ENCODE assay signal across 8 mouse cellular contexts in the genomic region with DNA sequence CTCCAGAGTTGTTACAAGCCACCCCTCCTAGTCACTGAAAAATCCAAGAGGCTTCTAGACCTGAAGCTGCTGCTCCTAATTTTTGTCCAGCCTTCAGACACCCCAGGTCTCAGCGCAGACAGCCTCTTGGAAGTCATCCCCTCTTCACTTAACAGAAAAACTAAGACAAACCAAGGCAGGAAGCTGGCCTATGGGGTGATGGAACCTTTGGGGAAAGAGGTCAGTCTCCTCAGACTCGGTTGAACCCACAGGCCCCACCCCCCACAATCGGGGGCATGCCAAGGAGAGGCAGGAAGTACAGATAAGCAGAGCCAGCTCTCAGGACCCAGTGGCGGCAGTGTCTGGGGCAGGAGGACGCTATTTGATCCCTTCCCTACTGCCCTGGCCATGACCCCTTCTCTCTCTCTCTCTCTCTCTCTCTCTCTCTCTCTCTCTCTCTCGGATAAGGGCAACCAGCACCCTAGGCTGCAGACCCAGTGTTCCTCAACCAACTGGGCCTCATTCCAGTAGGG. TPM values are rescaled to one million over a fixed set of nuclear protein-coding genes. Genes with fewer than 3 reads are reported as not detected.
DNase-seq lines count a peak whose midpoint lies in the region; ATAC-seq and TF ChIP-seq lines count a peak whose summit lies in the region.

No protein-coding gene starts in this region.

- no peaks in the 10 kb centered on the region for H3K27me3 ChIP-seq in testis, adult 2 months (ENCODE audit: control insufficient read depth, insufficient read depth, low read length)
- peaks cover 61% of the 10 kb centered on the region for H3K27me3 ChIP-seq in embryonic facial prominence, embryonic 10.5 days (replicated peaks; ENCODE audit: low read depth, poor library complexity, severe bottlenecking)
- no peaks in the 10 kb centered on the region for H3K27me3 ChIP-seq in midbrain, embryonic 16.5 days (ENCODE audit: control insufficient read depth, insufficient read depth, low read depth, low read length)

- TF ChIP-seq CTCF in testis, adult 2 months (IDR thresholded peaks at IDR 0.05; ENCODE audit: control insufficient read depth, insufficient read depth, insufficient replicate concordance, low read depth, low read length), result no peak

- WGBS in embryonic facial prominence, embryonic 10.5 days, result 7% methylated on average over 6 of the region's 6 CpGs
- 17% methylated on average over 5 of the region's 6 CpGs for WGBS in midbrain, embryonic 16.5 days

- H3K4me2 ChIP-seq in midbrain, embryonic 16.5 days (ENCODE audit: low read length), result peak overlapping the region; percentile 13

- peak overlapping the region; percentile 61 for H3K9ac ChIP-seq in midbrain, embryonic 16.5 days (ENCODE audit: low read depth, low read length)

- ATAC-seq in midbrain, embryonic 16.5 days, result no peak

- peak overlapping the region; percentile 91 for H3K4me3 ChIP-seq in testis, adult 2 months (ENCODE audit: control insufficient read depth, low read depth, low read length)
- H3K4me3 ChIP-seq in embryonic facial prominence, embryonic 10.5 days, result peak overlapping the region; percentile 76
- no peak overlapping the region for H3K4me3 ChIP-seq in midbrain, embryonic 16.5 days (ENCODE audit: low read depth, low read length)

- H3K9me3 ChIP-seq in embryonic facial prominence, embryonic 10.5 days, result no peaks in the 10 kb centered on the region
- H3K9me3 ChIP-seq in midbrain, embryonic 16.5 days (replicated peaks; ENCODE audit: control insufficient read depth, low read length, poor library complexity, severe bottlenecking), result no peaks in the 10 kb centered on the region

- H3K4me1 ChIP-seq in testis, adult 2 months (ENCODE audit: control insufficient read depth, insufficient read depth, low read length), result peaks cover 18% of the 10 kb centered on the region
- peaks cover 77% of the 10 kb centered on the region for H3K4me1 ChIP-seq in embryonic facial prominence, embryonic 10.5 days
- H3K4me1 ChIP-seq in midbrain, embryonic 16.5 days (ENCODE audit: control insufficient read depth, insufficient read depth, low read length), result peaks cover 46% of the 10 kb centered on the region

- no peak for TF ChIP-seq POLR2A in testis, adult 2 months (IDR thresholded peaks at IDR 0.05; ENCODE audit: control insufficient read depth, low read depth, low read length)

- peak overlapping the region; percentile 80 for H3K27ac ChIP-seq in testis, adult 2 months (ENCODE audit: control insufficient read depth, insufficient read depth, low read depth, low read length)
- H3K27ac ChIP-seq in embryonic facial prominence, embryonic 10.5 days (replicated peaks), result peak overlapping the region; percentile 81
- H3K27ac ChIP-seq in midbrain, embryonic 16.5 days (ENCODE audit: low read length), result peak overlapping the region; percentile 97

- H3K36me3 ChIP-seq in testis, adult 2 months (ENCODE audit: control insufficient read depth, insufficient read depth, low read length), result no peaks in the 10 kb centered on the region
- H3K36me3 ChIP-seq in embryonic facial prominence, embryonic 10.5 days (replicated peaks), result no peaks in the 10 kb centered on the region
- H3K36me3 ChIP-seq in midbrain, embryonic 16.5 days (ENCODE audit: control insufficient read depth, insufficient read depth, low read length), result no peaks in the 10 kb centered on the region

- no peak for DNase-seq in testis, postnatal 10 days (ENCODE audit: low spot score)
- DNase-seq in embryonic facial prominence, embryonic 10.5 days (ENCODE audit: low spot score), result peak; percentile 77
- DNase-seq in induced T-regulatory cell, adult 2 months (ENCODE audit: low read depth), result peak; percentile 59
- peak; percentile 70 for DNase-seq in urinary bladder, postnatal 14 days (ENCODE audit: low spot score)
- DNase-seq in layer of hippocampus, postnatal 36 days, result no peak
- no peak for DNase-seq in gastrocnemius, postnatal 25 days

RNA-seq across cellular contexts. Expression of gene 4930404H24Rik, which starts 1.2 kb away (rescaled TPM):
- 1.9 and 4.2 TPM in 2 replicates for polyA plus RNA-seq in testis, adult 2 months (2012; rRNA removed)
- not detected in 2 replicates for polyA plus RNA-seq in embryonic facial prominence, embryonic 10.5 days (2016; fragmentation: Nextera tagmentation; extraction: Ambion mirVana)
- not detected in 2 replicates for polyA plus RNA-seq in midbrain, embryonic 16.5 days (2015; fragmentation: Nextera tagmentation; extraction: Ambion mirVana)
- not detected for total RNA-seq in layer of hippocampus, postnatal 36 days (2021)
- not detected for total RNA-seq in gastrocnemius, postnatal 25 days (2021)

RNA-seq across cellular contexts. Expression of gene Nol4l, which starts 35.9 kb away (rescaled TPM):
- 241 and 252 TPM in 2 replicates for polyA plus RNA-seq in testis, adult 2 months (2012; rRNA removed)
- 23.5 and 23.7 TPM in 2 replicates for polyA plus RNA-seq in embryonic facial prominence, embryonic 10.5 days (2016; fragmentation: Nextera tagmentation; extraction: Ambion mirVana)
- polyA plus RNA-seq in midbrain, embryonic 16.5 days (2015; fragmentation: Nextera tagmentation; extraction: Ambion mirVana), result 39.9 and 47.5 TPM in 2 replicates
- 10 to 100 TPM; 47.0 to 47.3 TPM for total RNA-seq in layer of hippocampus, postnatal 36 days (2021)
- 1 to 10 TPM; 1.4 to 1.6 TPM for total RNA-seq in gastrocnemius, postnatal 25 days (2021)

Comparison
In these comparisons a context has a peak if more than half of its experiments do, and no peak if none do; other contexts are left out.
1. DNase-seq: peak in embryonic facial prominence, embryonic 10.5 days (single experiment), induced T-regulatory cell, adult 2 months (single experiment) and urinary bladder, postnatal 14 days (single experiment); none in testis, postnatal 10 days (single experiment), layer of hippocampus, postnatal 36 days (0 of 2) and gastrocnemius, postnatal 25 days (single experiment).
2. Peak in every context shown above with its lines, with median percentiles within 50 percentile points of each other: H3K27ac ChIP-seq.